In the genomic region with DNA sequence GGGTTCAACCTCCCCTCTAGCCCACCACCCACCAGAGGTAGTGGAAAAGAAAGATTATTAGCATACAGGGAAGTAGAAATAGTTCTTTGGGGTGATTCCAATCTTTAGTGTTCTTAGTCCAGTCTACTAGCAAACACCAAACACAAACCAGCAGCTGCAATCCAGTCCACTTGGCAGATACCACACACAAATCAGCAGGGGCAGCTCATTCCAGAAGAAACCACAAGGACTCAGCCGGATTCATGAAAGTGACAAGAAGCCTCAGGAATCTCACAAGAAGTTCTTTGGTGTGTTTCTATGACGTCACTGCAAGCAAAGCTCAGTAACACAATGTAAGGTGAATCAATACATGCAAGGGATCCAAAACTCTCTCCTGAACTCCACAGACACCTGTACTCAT, we compare ENCODE assay signal across 27 mouse cellular contexts. TPM values are rescaled to one million over a fixed set of nuclear protein-coding genes. Genes with fewer than 3 reads are reported as not detected.
DNase-seq lines count a peak whose midpoint lies in the region; TF ChIP-seq lines count a peak whose summit lies in the region.
"Had no signal": no experiment of that assay in that cellular context is flagged by ENCODE, and none has a peak within 500 bp of the region (broad histone marks: within the 10 kb centered on the region; RNA-seq: fewer than 3 reads in every experiment).

No protein-coding gene starts in this region.

- H3K4me3 ChIP-seq in C2C12 (ENCODE audit: insufficient read depth, poor library complexity, severe bottlenecking) = no peak overlapping the region
- H3K4me3 ChIP-seq: embryonic facial prominence, embryonic 10.5 days; embryonic facial prominence, embryonic 13.5 days; heart, embryonic 12.5 days; heart, embryonic 15.5 days; hindbrain, embryonic 10.5 days; hindbrain, embryonic 13.5 days; intestine, embryonic 15.5 days had no signal

- TF ChIP-seq CTCF in C2C12 (IDR thresholded peaks at IDR 0.05; ENCODE audit: control insufficient read depth, insufficient read depth, insufficient read length) = no peak

- no peaks in the 10 kb centered on the region for H3K36me3 ChIP-seq in C2C12 (ENCODE audit: control insufficient read depth, insufficient read depth)
- H3K36me3 ChIP-seq: embryonic facial prominence, embryonic 10.5 days; embryonic facial prominence, embryonic 13.5 days; G1E; heart, embryonic 12.5 days; heart, embryonic 15.5 days; hindbrain, embryonic 10.5 days; hindbrain, embryonic 13.5 days; intestine, embryonic 15.5 days had no signal

- no peaks in the 10 kb centered on the region for H3K27me3 ChIP-seq in C2C12 (ENCODE audit: control insufficient read depth, insufficient read depth, insufficient read length)
- H3K27me3 ChIP-seq: CH12.LX; embryonic facial prominence, embryonic 13.5 days; heart, embryonic 12.5 days; heart, embryonic 15.5 days; hindbrain, embryonic 13.5 days; intestine, embryonic 15.5 days had no signal

- DNase-seq in 3134 (ENCODE audit: extremely low read depth, insufficient read length, low spot score) (peak; percentile 74), adipocyte (ENCODE audit: low spot score) (peak; percentile 23)
- DNase-seq in retina, postnatal 1 day = no peak
- DNase-seq in kidney, postnatal 14 days = no peak
- DNase-seq in right cerebral cortex, adult 18-20 months = no peak
- DNase-seq: adrenal gland, postnatal 10 days; cerebellum, adult 11-12 months; cerebellum, adult 8-10 months; cerebellum, postnatal 10 days; cerebellum, postnatal 36 days; embryo, embryonic 11 days; forebrain, postnatal 0 days; gastrocnemius, postnatal 25 days; heart, adult 18-20 months; heart, postnatal 10 days; heart, postnatal 36 days; kidney, adult 11 months had no signal

- H3ac ChIP-seq in C2C12 (ENCODE audit: control insufficient read depth, insufficient read length, low read depth) = no peak overlapping the region

- H3K79me2 ChIP-seq in C2C12 (ENCODE audit: control insufficient read depth, insufficient read depth) = no peaks in the 10 kb centered on the region

- H3K79me3 ChIP-seq in C2C12 (ENCODE audit: low read depth) = no peaks in the 10 kb centered on the region

TF ChIP-seq in C2C12, 6 proteins besides CTCF, POLR2A, EP300 and RAD21:
- TF ChIP-seq MYOG (IDR thresholded peaks at IDR 0.05; ENCODE audit: control insufficient read depth, extremely low read depth, insufficient read length) = no peak
- no peak for TF ChIP-seq MAX (IDR thresholded peaks at IDR 0.05)
- TF ChIP-seq CEBPB (IDR thresholded peaks at IDR 0.05; ENCODE audit: low read depth) = no peak
- no peak for TF ChIP-seq USF1 (IDR thresholded peaks at IDR 0.05; ENCODE audit: low read depth)
- no peak for TF ChIP-seq FOSL1 (IDR thresholded peaks at IDR 0.05; ENCODE audit: insufficient read depth, low read length, poor library complexity, severe bottlenecking)
- peak; percentile 58 for TF ChIP-seq MYOD1 (IDR thresholded peaks at IDR 0.05; ENCODE audit: control insufficient read depth, insufficient read length, low read depth)

RNA-seq across cellular contexts. Expression of gene Rrp1b, which starts 43.9 kb away (rescaled TPM):
- polyA plus RNA-seq in C2C12 (2012; fragmentation: generic; extraction: Trizol) = 21.0 TPM

RNA-seq across cellular contexts. Expression of gene Hsf2bp, which starts 44.1 kb away (rescaled TPM):
- polyA plus RNA-seq in C2C12 (2012; fragmentation: generic; extraction: Trizol) = 1.1 TPM
- polyA plus RNA-seq: G1E had no signal

Comparison
In these comparisons a context has a peak if more than half of its experiments do, and no peak if none do; other contexts are left out.
1. DNase-seq: peak in 3134 (single experiment) and adipocyte (single experiment); none in retina, postnatal 1 day (single experiment), kidney, postnatal 14 days (single experiment) and right cerebral cortex, adult 18-20 months (single experiment).